Mouse (Mus musculus) stomach, postnatal 0 days (tissue): ENCODE measurements around the gene Sema3b.

ENCODE experiments used
- CTCF ChIP-seq: IDR thresholded peaks from 2 replicates; pipeline ENCODE4 v1.5.1; 2016; ENCODE audit warnings: antibody characterized with exemption, low read depth, mild to moderate bottlenecking, moderate library complexity
- EP300 ChIP-seq: optimal IDR thresholded peaks from 2 replicates; pipeline ENCODE3; 2016; ENCODE audit warnings: antibody characterized with exemption

DNA sequence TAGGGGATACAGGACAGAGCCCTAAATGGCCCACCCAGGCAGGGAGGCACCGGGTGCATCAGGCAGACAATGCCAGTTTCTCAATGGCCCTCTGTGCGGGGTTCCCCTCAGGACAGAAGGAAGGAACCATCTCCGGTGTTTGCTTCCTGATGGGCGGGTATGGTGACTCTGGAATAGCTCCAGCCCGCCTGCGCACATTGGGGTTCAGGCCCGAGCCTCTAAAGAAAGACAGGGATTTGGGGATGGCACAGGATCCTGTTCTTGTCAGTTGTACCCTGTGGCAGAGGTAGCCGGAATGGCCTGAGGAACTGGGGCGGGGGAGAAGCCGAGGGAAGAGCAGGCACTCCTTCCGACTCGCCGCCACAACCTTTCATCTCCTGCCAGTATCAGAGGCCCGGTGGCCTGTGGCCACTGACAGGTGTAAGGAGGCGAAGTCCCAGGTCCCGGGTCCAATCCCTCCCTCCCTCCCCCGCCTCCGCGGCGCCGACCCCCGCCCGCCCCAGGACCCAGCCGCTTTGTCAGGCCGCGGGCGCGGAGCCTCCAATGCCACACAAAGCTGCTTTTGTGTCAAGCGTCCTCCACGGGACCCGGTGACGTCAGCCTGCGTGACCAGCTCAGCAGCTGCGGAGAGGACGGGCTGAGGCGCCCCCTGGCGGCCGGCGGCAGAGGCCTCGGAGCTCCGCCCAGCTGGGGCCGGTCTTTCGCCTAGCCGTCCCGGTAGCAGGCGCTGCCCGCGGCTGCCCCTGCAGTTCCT is 3.3 kb upstream of the Sema3b start:
- TF ChIP-seq CTCF = peak; percentile 97
- peak; percentile 86 for TF ChIP-seq EP300
